Mouse (Mus musculus) heart, embryonic 14.5 days (tissue): Measurements from ENCODE around the gene Sun1. TPM values are rescaled to one million over a fixed set of nuclear protein-coding genes. Genes with fewer than 3 reads are reported as not detected.

Experiments
- ATAC-seq: fragments of 200-750 bp; cut with Nextera tagmentation; 2 replicates; pipeline ENCODE4 v1.8.0; 2017; ENCODE audit warnings: low read depth, moderate TSS enrichment; ENCODE audit not compliant: insufficient number of reproducible peaks, insufficient read depth, low FRiP score
- H3K27ac ChIP-seq, 2 experiments: fragments of 200-500 bp in 1 of 2; fragments of 300-500 bp in 1 of 2; sonication (generic) in 1 of 2; replicated peaks in 1 of 2; 2 replicates each; pipeline ENCODE4 v1.5.1; 2012 to 2014; ENCODE audit warnings: low read depth in 2 of 2, low read length in 2 of 2, control low read depth in 1 of 2, mild to moderate bottlenecking in 1 of 2, mixed read lengths in 1 of 2; ENCODE audit not compliant: control insufficient read depth in 1 of 2, insufficient read depth in 1 of 2
- H3K27me3 ChIP-seq: fragments of 300-500 bp; sonication (generic); 2 replicates; pipeline ENCODE4 v1.6.1; 2014; ENCODE audit warnings: mild to moderate bottlenecking, low read length, control low read depth; ENCODE audit not compliant: control insufficient read depth, insufficient read depth
- H3K36me3 ChIP-seq: fragments of 300-500 bp; sonication (generic); 2 replicates; pipeline ENCODE4 v1.6.1; 2014; ENCODE audit warnings: mild to moderate bottlenecking, control low read depth, low read length, mixed read lengths; ENCODE audit not compliant: control insufficient read depth, insufficient read depth
- H3K4me1 ChIP-seq, 2 experiments: fragments of 200-500 bp in 1 of 2; fragments of 300-500 bp in 1 of 2; sonication (generic) in 1 of 2; 2 replicates each; pipeline ENCODE4 v1.6.1; 2012 to 2014; ENCODE audit warnings: low read length in 2 of 2, control low read depth in 1 of 2, mixed read lengths in 1 of 2; ENCODE audit not compliant: control insufficient read depth in 2 of 2, insufficient read depth in 2 of 2
- H3K4me2 ChIP-seq: fragments of 300-500 bp; sonication (generic); 2 replicates; pipeline ENCODE4 v1.6.1; 2014; ENCODE audit warnings: mild to moderate bottlenecking, low read length
- H3K4me3 ChIP-seq, 2 experiments: fragments of 200-500 bp in 1 of 2; fragments of 300-500 bp in 1 of 2; sonication (generic) in 1 of 2; 2 replicates each; pipeline ENCODE4 v1.5.1; 2012 to 2014; ENCODE audit warnings: low read length in 2 of 2, mild to moderate bottlenecking in 2 of 2, control low read depth in 1 of 2, low read depth in 1 of 2, moderate library complexity in 1 of 2; ENCODE audit not compliant: control insufficient read depth in 1 of 2, insufficient read depth in 1 of 2
- H3K9ac ChIP-seq: fragments of 300-500 bp; sonication (generic); 2 replicates; pipeline ENCODE4 v1.6.1; 2014; ENCODE audit warnings: mild to moderate bottlenecking, low read length
- H3K9me3 ChIP-seq: fragments of 300-500 bp; sonication (generic); 2 replicates; pipeline ENCODE4 v1.6.1; 2016; ENCODE audit warnings: low read length, control low read depth; ENCODE audit not compliant: control insufficient read depth
- WGBS: fragments of 180-500 bp; shearing (Covaris S2); extraction: QIAGEN DNeasy Blood & Tissue Kit; methylation state at CpG from one replicate; pipeline ENCODE4 v1.1.7; 2014; 5-methylcytosine and 5-hydroxymethylcytosine counted together
- polyA plus RNA-seq: library from polyadenylated mRNA; unstranded; fragments of >200 nt; fragmentation: Nextera tagmentation; extraction: Ambion mirVana; gene quantifications from 2 replicates; pipeline ENCODE4 v1.2.1, GENCODE M21; 2014

Gene Sun1
- polyA plus RNA-seq, 1 experiment from 2014 or later: 41.4 TPM

DNA sequence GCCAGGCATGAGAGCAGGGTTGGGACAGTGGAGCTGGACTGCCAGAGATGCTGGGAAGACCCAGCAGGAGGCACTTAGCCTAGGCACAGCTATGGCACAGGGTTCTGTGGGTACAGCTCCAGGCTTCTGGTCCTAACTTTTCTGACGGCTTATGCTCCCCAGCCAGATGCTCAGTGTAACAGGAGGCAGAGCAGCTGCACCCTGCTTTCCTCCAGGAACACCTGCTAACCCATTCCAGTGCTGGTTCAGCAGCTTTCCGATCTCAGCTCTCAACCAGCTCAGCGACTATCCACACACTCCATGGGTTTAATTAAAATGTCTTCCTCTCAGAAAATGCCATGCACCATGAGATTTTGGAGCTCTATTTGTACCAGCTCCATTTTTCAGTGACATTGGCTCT is 16.3 kb downstream of the Sun1 start:
- WGBS: 89% methylated on average over 3 of the region's 3 CpGs
- no peak overlapping the region for H3K27ac ChIP-seq
- no peak overlapping the region for H3K4me2 ChIP-seq
- no peak for ATAC-seq
- peaks cover 42% of the 10 kb centered on the region for H3K36me3 ChIP-seq
- H3K27me3 ChIP-seq: no peaks in the 10 kb centered on the region
- no peaks in the 10 kb centered on the region for H3K9me3 ChIP-seq
- H3K4me3 ChIP-seq: no peak overlapping the region
- H3K4me1 ChIP-seq: peaks cover 4 to 5% of the 10 kb centered on the region in 2 experiments; a peak in 1 of 4 replicates
- H3K9ac ChIP-seq: no peak overlapping the region

DNA sequence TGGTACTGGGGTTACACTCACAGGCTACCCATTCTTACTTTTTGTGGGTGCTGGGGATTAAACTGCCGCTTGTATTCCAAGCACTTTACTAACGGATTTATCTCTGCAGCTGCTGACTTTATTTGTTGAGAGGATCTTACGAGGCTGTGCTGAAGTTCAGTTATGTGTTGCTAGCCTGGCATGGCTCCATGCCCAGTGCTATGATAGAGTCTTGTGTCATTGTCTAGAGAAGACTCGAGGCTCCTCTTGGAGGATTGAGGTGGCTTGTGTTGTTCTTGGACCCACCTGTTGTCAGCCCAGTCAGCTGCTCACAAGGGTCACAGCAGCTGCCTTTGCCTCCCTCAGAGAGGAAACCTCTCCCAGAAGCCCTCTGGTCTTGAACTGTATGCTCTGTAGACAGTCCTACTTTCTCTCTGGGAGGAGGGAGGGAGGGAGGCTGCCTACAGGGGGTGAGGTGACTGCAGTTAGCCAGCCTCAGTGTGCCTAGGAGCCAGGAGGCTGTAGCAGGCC is 19.6 kb downstream of the Sun1 start:
- Histone ChIP-seq H3K4me3 (no peak overlapping the region), H3K27ac (0 out of 4 replicates have a peak overlapping the region, but pooled peaks of 1 of the 2 experiments have one; percentile 14), H3K4me2 (no peak overlapping the region), H3K9ac (no peak overlapping the region), H3K36me3 (peaks cover 66% of the 10 kb centered on the region), H3K4me1 (peaks cover 0 to 4% of the 10 kb centered on the region in 2 experiments; a peak in 1 of 4 replicates), H3K27me3 (no peaks in the 10 kb centered on the region), H3K9me3 (no peaks in the 10 kb centered on the region)
- WGBS: 64% methylated on average over 4 of the region's 4 CpGs
- no peak for ATAC-seq

GRCm38 (mm10) chr5:139220610-139221009 is 20.2 kb downstream of the Sun1 start:
- H3K27me3 ChIP-seq: no peaks in the 10 kb centered on the region
- 70% methylated on average over 4 of the region's 4 CpGs for WGBS
- peaks cover 0 to 4% of the 10 kb centered on the region in 2 experiments; a peak in 1 of 4 replicates for H3K4me1 ChIP-seq
- H3K36me3 ChIP-seq: peaks cover 66% of the 10 kb centered on the region
- 0 out of 4 replicates have a peak overlapping the region, but pooled peaks of 1 of the 2 experiments have one; percentile 14 for H3K27ac ChIP-seq
- H3K4me2 ChIP-seq: no peak overlapping the region
- peak; percentile 56; the same call in 1 of the 2 replicates for ATAC-seq
- H3K9ac ChIP-seq: no peak overlapping the region
- no peaks in the 10 kb centered on the region for H3K9me3 ChIP-seq
- H3K4me3 ChIP-seq: no peak overlapping the region

DNA sequence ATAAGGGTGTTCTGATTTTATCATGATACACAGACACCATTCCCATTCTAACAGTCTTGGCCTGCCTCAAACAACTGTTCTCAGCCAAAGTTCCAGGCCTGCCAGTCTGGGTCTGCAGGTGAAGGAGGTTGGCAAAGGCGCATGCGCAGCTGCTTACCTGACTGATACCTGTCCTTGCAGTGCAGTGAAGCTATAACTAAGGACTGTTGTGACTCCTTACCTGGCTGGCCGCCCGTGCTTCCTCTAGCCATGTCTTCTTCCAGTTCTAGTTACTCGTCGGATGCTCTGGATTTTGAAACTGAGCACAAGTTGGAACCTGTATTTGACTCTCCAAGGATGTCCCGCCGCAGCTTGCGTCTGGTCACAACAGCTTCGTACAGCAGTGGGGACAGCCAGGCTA is 22.9 kb downstream of the Sun1 start:
- ATAC-seq: no peak
- H3K4me3 ChIP-seq: no peak overlapping the region
- 95% methylated on average over 10 of the region's 10 CpGs for WGBS
- H3K36me3 ChIP-seq: peaks cover 80% of the 10 kb centered on the region
- peaks cover 0 to 4% of the 10 kb centered on the region in 2 experiments; a peak in 1 of 4 replicates for H3K4me1 ChIP-seq
- H3K27me3 ChIP-seq: no peaks in the 10 kb centered on the region
- no peak overlapping the region for H3K4me2 ChIP-seq
- no peak overlapping the region for H3K9ac ChIP-seq
- H3K27ac ChIP-seq: no peak overlapping the region
- no peaks in the 10 kb centered on the region for H3K9me3 ChIP-seq

DNA sequence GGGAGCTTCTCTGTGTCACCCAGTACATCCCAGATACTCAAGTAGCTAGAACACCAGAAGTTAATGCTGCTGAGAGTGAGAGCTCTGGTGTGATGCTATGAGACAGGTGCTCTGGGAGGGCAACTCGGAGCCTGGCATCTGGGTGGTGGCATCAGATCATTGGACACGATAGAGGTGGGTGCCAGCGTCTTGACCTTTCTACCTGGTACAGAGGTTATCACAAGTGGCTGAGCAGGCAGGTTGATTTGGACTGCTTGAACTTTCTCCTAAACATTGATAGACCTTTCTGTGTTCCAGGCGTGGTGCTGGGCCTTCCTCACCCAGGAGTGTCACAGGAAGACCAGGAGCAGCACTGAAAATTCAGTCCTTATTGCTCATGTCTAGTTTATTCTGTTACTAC is 26.8 kb downstream of the Sun1 start:
- WGBS: 89% methylated on average over 4 of the region's 4 CpGs
- no peak overlapping the region for H3K27ac ChIP-seq
- no peak overlapping the region for H3K4me3 ChIP-seq
- H3K4me2 ChIP-seq: no peak overlapping the region
- ATAC-seq: no peak
- H3K4me1 ChIP-seq: no peaks in the 10 kb centered on the region
- no peak overlapping the region for H3K9ac ChIP-seq
- H3K36me3 ChIP-seq: peaks cover 92% of the 10 kb centered on the region
- no peaks in the 10 kb centered on the region for H3K9me3 ChIP-seq
- no peaks in the 10 kb centered on the region for H3K27me3 ChIP-seq

DNA sequence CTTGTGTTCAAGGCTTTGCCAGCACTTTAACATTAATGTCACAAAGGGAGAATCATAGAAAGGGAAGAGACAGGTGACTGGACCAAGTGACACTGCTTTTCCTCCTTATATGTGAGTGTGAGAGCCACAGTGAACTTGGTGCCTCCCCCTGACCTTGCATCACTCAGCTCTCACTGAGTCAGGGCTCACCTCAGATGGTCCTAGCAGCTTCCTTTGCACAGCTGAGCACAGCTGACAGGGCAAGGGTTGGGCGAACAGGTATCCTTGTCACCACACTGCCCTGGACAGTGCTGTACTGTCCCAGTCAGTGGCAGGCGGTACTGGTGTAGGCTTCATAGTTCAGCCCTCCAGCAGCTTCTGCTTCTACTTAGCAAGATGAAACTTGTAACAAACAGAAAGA is 27.2 kb downstream of the Sun1 start:
- Histone ChIP-seq H3K36me3 (peaks cover 89% of the 10 kb centered on the region), H3K27me3 (no peaks in the 10 kb centered on the region), H3K4me1 (no peaks in the 10 kb centered on the region), H3K9me3 (no peaks in the 10 kb centered on the region), H3K4me3 (no peak overlapping the region), H3K9ac (no peak overlapping the region), H3K4me2 (no peak overlapping the region), H3K27ac (no peak overlapping the region)
- ATAC-seq: no peak
- 96% methylated on average over 2 of the region's 2 CpGs for WGBS

- H3K4me1 ChIP-seq: no peaks in the 10 kb centered on the region
- H3K9ac ChIP-seq: no peak overlapping the region
- no peaks in the 10 kb centered on the region for H3K27me3 ChIP-seq
- WGBS: 91% methylated on average over 3 of the region's 3 CpGs
- ATAC-seq: no peak
- no peak overlapping the region for H3K27ac ChIP-seq
- no peaks in the 10 kb centered on the region for H3K9me3 ChIP-seq
- H3K36me3 ChIP-seq: peaks cover 89% of the 10 kb centered on the region
- H3K4me3 ChIP-seq: no peak overlapping the region
- no peak overlapping the region for H3K4me2 ChIP-seq
Observed at GRCm38 (mm10) chr5:139228318-139228717, 27.9 kb downstream of the Sun1 start.

- 95% methylated on average over 3 of the region's 3 CpGs for WGBS
- Histone ChIP-seq H3K36me3 (peaks cover 89% of the 10 kb centered on the region), H3K9ac (no peak overlapping the region), H3K4me2 (no peak overlapping the region), H3K27ac (no peak overlapping the region), H3K4me3 (no peak overlapping the region), H3K27me3 (no peaks in the 10 kb centered on the region), H3K9me3 (no peaks in the 10 kb centered on the region), H3K4me1 (no peaks in the 10 kb centered on the region)
- no peak for ATAC-seq
Observed at GRCm38 (mm10) chr5:139229716-139230115, 29.3 kb downstream of the Sun1 start.
